In the genomic region with DNA sequence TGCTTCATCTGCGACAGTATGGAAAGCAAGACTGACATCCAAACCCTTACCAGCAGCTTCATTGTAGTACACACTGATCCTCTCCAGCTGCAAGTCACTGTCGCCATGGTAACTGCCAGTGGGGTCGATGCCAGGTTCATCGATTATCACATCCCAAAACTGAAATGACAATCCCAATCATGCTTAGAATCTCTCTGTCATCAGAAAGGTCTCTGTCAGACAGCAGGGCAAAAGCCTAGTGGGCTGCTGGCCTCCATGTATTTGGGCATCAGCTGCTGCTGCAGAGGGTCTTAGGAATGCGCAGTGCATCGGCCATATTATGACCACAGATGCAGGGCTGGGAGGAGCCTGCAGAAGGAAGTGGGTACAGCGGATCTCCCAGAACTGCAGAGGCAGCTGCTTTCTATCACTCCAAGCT, we compare ENCODE assay signal across 9 mouse cellular contexts. TPM values are rescaled to one million over a fixed set of nuclear protein-coding genes. Genes with fewer than 3 reads are reported as not detected.
DNase-seq lines count a peak whose midpoint lies in the region; ATAC-seq and TF ChIP-seq lines count a peak whose summit lies in the region.
"Had no signal": no experiment of that assay in that cellular context is flagged by ENCODE, and none has a peak within 500 bp of the region (broad histone marks: within the 10 kb centered on the region; RNA-seq: fewer than 3 reads in every experiment).

No protein-coding gene starts in this region.

- no peak for TF ChIP-seq POLR2A in heart, adult 2 months (IDR thresholded peaks at IDR 0.05; ENCODE audit: insufficient read depth, low read depth, low read length)

- peak overlapping the region; percentile 52; the same call in 1 of the 2 replicates for H3K27ac ChIP-seq in heart, postnatal 0 days (ENCODE audit: low read depth)
- no peak overlapping the region for H3K27ac ChIP-seq in heart, adult 2 months
- peak overlapping the region; percentile 48; the same call in 1 of the 2 replicates for H3K27ac ChIP-seq in embryonic facial prominence, embryonic 13.5 days
- no peak overlapping the region; the same call in 1 of the 2 replicates for H3K27ac ChIP-seq in liver, embryonic 12.5 days
- H3K27ac ChIP-seq: limb, embryonic 13.5 days had no signal

- no peak for ATAC-seq in heart, postnatal 0 days (ENCODE audit: insufficient read depth, low read depth)
- no peak for ATAC-seq in embryonic facial prominence, embryonic 13.5 days (ENCODE audit: insufficient number of reproducible peaks, insufficient read depth, low FRiP score, low TSS enrichment, low read depth)
- no peak; the same call in 1 of the 2 replicates for ATAC-seq in liver, embryonic 12.5 days

- no peak overlapping the region for H3K9ac ChIP-seq in heart, postnatal 0 days (replicated peaks; ENCODE audit: low read depth, low read length)
- no peak overlapping the region for H3K9ac ChIP-seq in heart, adult 2 months (ENCODE audit: low read depth, low read length)
- no peak overlapping the region for H3K9ac ChIP-seq in embryonic facial prominence, embryonic 13.5 days
- no peak overlapping the region for H3K9ac ChIP-seq in liver, embryonic 12.5 days
- H3K9ac ChIP-seq: limb, embryonic 13.5 days had no signal

- DNase-seq in heart, postnatal 0 days (ENCODE audit: low spot score): no peak
- DNase-seq in heart, adult 2 months: no peak
- DNase-seq in retina, embryonic 14.5 days (ENCODE audit: low spot score): peak; percentile 54
- no peak for DNase-seq in right cerebral cortex, adult 2 months (ENCODE audit: low spot score in 2 of 2)
- DNase-seq in cerebellum, postnatal 10 days: no peak
- no peak for DNase-seq in kidney, postnatal 36 days

- H3K79me2 ChIP-seq in heart, adult 2 months (replicated peaks; ENCODE audit: control insufficient read depth, insufficient read depth, low read length): no peaks in the 10 kb centered on the region

- no peaks in the 10 kb centered on the region for H3K27me3 ChIP-seq in heart, postnatal 0 days (ENCODE audit: control insufficient read depth, insufficient read depth, low read length)
- H3K27me3 ChIP-seq in heart, adult 2 months (ENCODE audit: control insufficient read depth, insufficient read depth, low read length): no peaks in the 10 kb centered on the region
- H3K27me3 ChIP-seq in embryonic facial prominence, embryonic 13.5 days: no peaks in the 10 kb centered on the region
- H3K27me3 ChIP-seq in liver, embryonic 12.5 days (replicated peaks): no peaks in the 10 kb centered on the region
- H3K27me3 ChIP-seq: limb, embryonic 13.5 days had no signal

- H3K4me2 ChIP-seq in heart, postnatal 0 days (ENCODE audit: low read depth, low read length): no peak overlapping the region
- peak overlapping the region; percentile 33 for H3K4me2 ChIP-seq in embryonic facial prominence, embryonic 13.5 days
- 0 out of 2 replicates have a peak overlapping the region, but pooled peaks have one; percentile 4 for H3K4me2 ChIP-seq in liver, embryonic 12.5 days
- H3K4me2 ChIP-seq: limb, embryonic 13.5 days had no signal

- no peak overlapping the region for H3K4me3 ChIP-seq in heart, postnatal 0 days (ENCODE audit: low read depth, low read length)
- no peak overlapping the region for H3K4me3 ChIP-seq in heart, adult 2 months
- no peak overlapping the region for H3K4me3 ChIP-seq in embryonic facial prominence, embryonic 13.5 days
- no peak overlapping the region for H3K4me3 ChIP-seq in liver, embryonic 12.5 days
- H3K4me3 ChIP-seq: limb, embryonic 13.5 days had no signal

- no peak for TF ChIP-seq EP300 in heart, postnatal 0 days (IDR thresholded peaks at IDR 0.05; ENCODE audit: low read depth)
- TF ChIP-seq EP300 in heart, adult 2 months (IDR thresholded peaks at IDR 0.05; ENCODE audit: insufficient read depth, low read depth, low read length): no peak

- no peak for TF ChIP-seq CTCF in heart, postnatal 0 days (IDR thresholded peaks at IDR 0.05; ENCODE audit: low read depth)
- TF ChIP-seq CTCF in heart, adult 2 months (IDR thresholded peaks at IDR 0.05): no peak

- peaks cover 14% of the 10 kb centered on the region for H3K4me1 ChIP-seq in heart, postnatal 0 days (ENCODE audit: control insufficient read depth, insufficient read depth)
- peaks cover 14% of the 10 kb centered on the region for H3K4me1 ChIP-seq in heart, adult 2 months (ENCODE audit: control insufficient read depth, insufficient read depth, low read length)
- peaks cover 11% of the 10 kb centered on the region for H3K4me1 ChIP-seq in embryonic facial prominence, embryonic 13.5 days
- peaks cover 13% of the 10 kb centered on the region for H3K4me1 ChIP-seq in liver, embryonic 12.5 days
- H3K4me1 ChIP-seq: limb, embryonic 13.5 days had no signal

- WGBS in heart, postnatal 0 days: 70% methylated on average over 7 of the region's 7 CpGs
- 56% methylated on average over 7 of the region's 7 CpGs for WGBS in heart, adult 2 months
- 38% methylated on average over 7 of the region's 7 CpGs for WGBS in embryonic facial prominence, embryonic 13.5 days
- WGBS in liver, embryonic 12.5 days (ENCODE audit: insufficient replicate concordance): 28% methylated on average over 7 of the region's 7 CpGs

- intact Hi-C loops in heart, adult 2 months (cut with DNase I): no loop called here

- H3K36me3 ChIP-seq in heart, postnatal 0 days (replicated peaks; ENCODE audit: control insufficient read depth, insufficient read depth, low read length): no peaks in the 10 kb centered on the region
- H3K36me3 ChIP-seq in heart, adult 2 months (ENCODE audit: control insufficient read depth, insufficient read depth, low read length): peaks cover 2% of the 10 kb centered on the region
- H3K36me3 ChIP-seq in embryonic facial prominence, embryonic 13.5 days: no peaks in the 10 kb centered on the region
- H3K36me3 ChIP-seq in liver, embryonic 12.5 days: no peaks in the 10 kb centered on the region
- H3K36me3 ChIP-seq: limb, embryonic 13.5 days had no signal

- H3K9me3 ChIP-seq in heart, postnatal 0 days (replicated peaks; ENCODE audit: control insufficient read depth, low read length): no peaks in the 10 kb centered on the region
- no peaks in the 10 kb centered on the region for H3K9me3 ChIP-seq in embryonic facial prominence, embryonic 13.5 days
- H3K9me3 ChIP-seq in liver, embryonic 12.5 days (replicated peaks): no peaks in the 10 kb centered on the region
- H3K9me3 ChIP-seq: limb, embryonic 13.5 days had no signal

RNA-seq across cellular contexts. Expression of gene Tubb2a, which starts 11.1 kb away (rescaled TPM):
- total RNA-seq in heart, postnatal 0 days (2014; rRNA removed; ENCODE audit: low replicate concordance): 291 and 343 TPM in 2 replicates
- polyA plus RNA-seq in heart, postnatal 0 days (2015; fragmentation: Nextera tagmentation; extraction: Ambion mirVana): 90.8 and 105 TPM in 2 replicates
- total RNA-seq in heart, adult 2 months (2021): 10 to 100 TPM; 42.9 to 64.1 TPM
- polyA plus RNA-seq in heart, adult 2 months (2012; rRNA removed): 95.2 and 122 TPM in 2 replicates
- polyA plus RNA-seq in embryonic facial prominence, embryonic 13.5 days (2015; fragmentation: Nextera tagmentation; extraction: Ambion mirVana): 133 and 136 TPM in 2 replicates
- polyA plus RNA-seq in liver, embryonic 12.5 days (2016; fragmentation: Nextera tagmentation; extraction: Ambion mirVana): 67.3 and 68.1 TPM in 2 replicates

RNA-seq across cellular contexts. Expression of gene Tubb2b, which starts 41.4 kb away (rescaled TPM):
- total RNA-seq in heart, postnatal 0 days (2014; rRNA removed; ENCODE audit: low replicate concordance): 157 and 227 TPM in 2 replicates
- 16.9 and 19.7 TPM in 2 replicates for polyA plus RNA-seq in heart, postnatal 0 days (2015; fragmentation: Nextera tagmentation; extraction: Ambion mirVana)
- 1 to 10 TPM; 2.6 to 5.3 TPM for total RNA-seq in heart, adult 2 months (2021)
- 6.2 and 7.8 TPM in 2 replicates for polyA plus RNA-seq in heart, adult 2 months (2012; rRNA removed)
- 45.6 and 46.3 TPM in 2 replicates for polyA plus RNA-seq in embryonic facial prominence, embryonic 13.5 days (2015; fragmentation: Nextera tagmentation; extraction: Ambion mirVana)
- 1.6 and 1.9 TPM in 2 replicates for polyA plus RNA-seq in liver, embryonic 12.5 days (2016; fragmentation: Nextera tagmentation; extraction: Ambion mirVana)

RNA-seq across cellular contexts. Expression of gene Bphl, which starts 51.5 kb away (rescaled TPM):
- 57.1 and 64.2 TPM in 2 replicates for total RNA-seq in heart, postnatal 0 days (2014; rRNA removed; ENCODE audit: low replicate concordance)
- polyA plus RNA-seq in heart, postnatal 0 days (2015; fragmentation: Nextera tagmentation; extraction: Ambion mirVana): 53.2 and 58.9 TPM in 2 replicates
- 10 to 100 TPM; 32.5 to 35.3 TPM for total RNA-seq in heart, adult 2 months (2021)
- 29.8 and 43.3 TPM in 2 replicates for polyA plus RNA-seq in heart, adult 2 months (2012; rRNA removed)
- 50.8 and 53.9 TPM in 2 replicates for polyA plus RNA-seq in embryonic facial prominence, embryonic 13.5 days (2015; fragmentation: Nextera tagmentation; extraction: Ambion mirVana)
- 29.2 and 29.3 TPM in 2 replicates for polyA plus RNA-seq in liver, embryonic 12.5 days (2016; fragmentation: Nextera tagmentation; extraction: Ambion mirVana)

Comparison
In these comparisons a context has a peak if more than half of its experiments do, and no peak if none do; other contexts are left out.
1. H3K27ac ChIP-seq: peak in heart, postnatal 0 days (single experiment) and embryonic facial prominence, embryonic 13.5 days (single experiment); none in heart, adult 2 months (single experiment) and liver, embryonic 12.5 days (single experiment).